Mouse (Mus musculus): ENCODE results near the gene Zfp574. TPM values are rescaled to one million over a fixed set of nuclear protein-coding genes. Genes with fewer than 3 reads are reported as not detected.

Zfp574 gene
- polyA plus RNA-seq, 1 experiment from 2014 or later = 30.0 TPM

DNA sequence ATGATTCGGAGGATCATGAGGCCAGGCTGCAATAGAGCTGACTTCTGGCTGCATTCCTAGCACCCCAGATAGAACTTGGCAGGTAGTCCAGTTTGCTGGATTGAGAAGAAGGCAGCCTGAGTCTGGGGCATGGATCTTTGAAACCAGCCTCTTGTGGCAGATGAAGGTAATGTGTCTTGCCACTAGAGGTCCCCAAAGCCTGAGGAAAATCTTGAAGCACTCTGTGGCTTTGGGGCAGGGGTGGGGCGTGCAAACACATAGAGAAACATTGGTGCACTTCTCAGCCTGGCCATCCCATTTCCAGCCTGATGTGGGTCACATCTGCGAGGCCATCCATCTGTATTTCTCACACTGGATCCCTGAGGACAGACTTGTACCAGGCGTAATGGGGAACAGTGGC lies 10.1 kb downstream of the Zfp574 start:
- no peak overlapping the region for H3K4me2 ChIP-seq (ENCODE audit: low read length)
- WGBS = 71% methylated on average over 4 of the region's 4 CpGs
- H3K4me1 ChIP-seq (ENCODE audit: control insufficient read depth, insufficient read depth, low read depth, low read length) = peaks cover 17% of the 10 kb centered on the region
- no peak overlapping the region for H3K4me3 ChIP-seq (ENCODE audit: low read length)
- no peak overlapping the region for H3K27ac ChIP-seq (ENCODE audit: low read depth, low read length)
- H3K9ac ChIP-seq (ENCODE audit: low read depth, low read length) = peak overlapping the region; percentile 16; the same call in 1 of the 2 replicates
- H3K36me3 ChIP-seq (ENCODE audit: control insufficient read depth, insufficient read depth, low read length) = peaks cover 31% of the 10 kb centered on the region
- 0 out of 2 replicates have a peak, but pooled peaks have one; percentile 10 for ATAC-seq
- no peaks in the 10 kb centered on the region for H3K9me3 ChIP-seq (ENCODE audit: control insufficient read depth, low read length)
- no peaks in the 10 kb centered on the region for H3K27me3 ChIP-seq (replicated peaks; ENCODE audit: control insufficient read depth, insufficient read depth, low read length)

DNA sequence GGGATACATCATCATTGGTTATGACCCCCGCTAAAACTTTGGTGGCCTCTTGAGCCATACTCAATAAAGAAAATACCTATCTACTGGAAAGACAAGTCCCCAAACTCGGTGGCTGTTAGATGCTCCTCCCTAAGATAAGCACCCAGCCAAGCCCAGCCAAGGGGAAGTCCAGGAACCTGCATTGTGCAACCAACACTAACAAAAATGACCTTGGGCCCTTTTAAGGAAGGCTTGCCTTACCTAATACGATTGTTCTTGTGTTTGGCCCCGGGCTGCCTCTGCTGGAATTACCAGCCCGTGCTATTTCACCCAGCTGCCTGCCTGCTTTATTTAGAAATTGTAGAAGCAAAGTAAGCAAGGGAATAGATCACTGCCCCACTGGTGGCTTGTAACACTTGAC lies 12.3 kb downstream of the Zfp574 start:
- Histone ChIP-seq H3K36me3 (ENCODE audit: control insufficient read depth, insufficient read depth, low read length) (peaks cover 31% of the 10 kb centered on the region), H3K9ac (ENCODE audit: low read depth, low read length) (no peak overlapping the region), H3K4me1 (ENCODE audit: control insufficient read depth, insufficient read depth, low read depth, low read length) (no peaks in the 10 kb centered on the region; the same call in 1 of the 2 replicates), H3K9me3 (ENCODE audit: control insufficient read depth, low read length) (no peaks in the 10 kb centered on the region), H3K27me3 (replicated peaks; ENCODE audit: control insufficient read depth, insufficient read depth, low read length) (no peaks in the 10 kb centered on the region), H3K4me2 (ENCODE audit: low read length) (no peak overlapping the region), H3K4me3 (ENCODE audit: low read length) (no peak overlapping the region), H3K27ac (ENCODE audit: low read depth, low read length) (no peak overlapping the region)
- ATAC-seq = no peak
- WGBS = 84% methylated on average over 5 of the region's 5 CpGs

DNA sequence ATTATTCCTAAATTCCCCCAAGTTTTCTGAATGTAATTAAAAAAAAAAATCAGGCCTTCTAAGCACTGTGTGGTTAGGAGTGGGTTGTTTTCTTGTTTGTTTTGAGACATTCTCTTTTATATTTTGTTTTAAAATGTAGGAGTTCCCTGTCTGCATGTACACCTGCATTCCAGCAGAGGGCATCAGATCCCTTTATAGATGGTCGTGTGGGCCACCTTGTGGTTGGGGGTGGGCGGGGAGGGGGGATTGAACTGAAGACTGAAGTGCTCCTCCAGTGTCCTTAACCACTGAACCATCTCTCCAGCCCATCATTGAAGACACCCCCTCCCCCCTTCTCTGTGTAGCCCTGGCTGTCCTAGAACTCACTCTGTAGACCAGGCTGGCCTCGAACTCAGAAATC lies 14.3 kb downstream of the Zfp574 start:
- H3K27ac ChIP-seq (ENCODE audit: low read depth, low read length) = no peak overlapping the region
- 47% methylated on average over 3 of the region's 3 CpGs for WGBS

DNA sequence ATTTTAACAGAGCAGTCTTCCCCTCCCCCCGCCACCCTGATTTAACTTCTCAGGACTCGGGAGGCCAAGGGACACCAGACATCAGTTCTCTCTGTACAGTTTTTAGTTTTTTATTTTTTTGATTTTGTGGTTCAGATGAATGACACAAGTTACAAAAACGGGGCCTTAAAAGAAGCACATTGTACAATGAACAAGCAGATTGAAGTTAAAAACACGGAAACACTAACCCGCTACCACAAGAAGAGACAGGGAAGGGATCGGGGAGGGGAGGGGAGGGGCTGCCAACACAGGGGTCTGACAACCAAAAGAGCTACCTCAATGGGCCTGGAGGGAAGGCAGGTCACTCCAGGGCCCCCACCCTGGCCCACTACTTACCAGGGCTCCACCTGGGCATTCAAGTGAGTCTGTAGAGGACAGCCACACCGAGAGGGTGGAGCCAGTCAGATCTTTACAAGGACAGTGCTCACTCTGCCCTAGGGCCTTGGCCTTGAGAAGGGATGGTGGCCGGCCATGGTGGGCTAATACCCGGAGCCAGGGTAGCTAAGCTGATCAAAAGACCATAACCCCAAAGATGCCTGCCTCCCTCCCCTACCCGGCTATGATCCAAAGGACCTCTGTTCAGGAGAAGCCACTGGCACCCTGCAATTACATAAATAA lies 15.0 kb downstream of the Zfp574 start:
- H3K4me1 ChIP-seq (ENCODE audit: control insufficient read depth, insufficient read depth, low read depth, low read length) = no peaks in the 10 kb centered on the region
- H3K27me3 ChIP-seq (replicated peaks; ENCODE audit: control insufficient read depth, insufficient read depth, low read length) = no peaks in the 10 kb centered on the region
- H3K4me2 ChIP-seq (ENCODE audit: low read length) = no peak overlapping the region
- no peak overlapping the region for H3K27ac ChIP-seq (ENCODE audit: low read depth, low read length)
- no peak overlapping the region for H3K9ac ChIP-seq (ENCODE audit: low read depth, low read length)
- H3K9me3 ChIP-seq (ENCODE audit: control insufficient read depth, low read length) = no peaks in the 10 kb centered on the region
- WGBS = 49% methylated on average over 10 of the region's 10 CpGs
- no peak overlapping the region for H3K4me3 ChIP-seq (ENCODE audit: low read length)
- no peak for ATAC-seq
- peaks cover 6% of the 10 kb centered on the region for H3K36me3 ChIP-seq (ENCODE audit: control insufficient read depth, insufficient read depth, low read length)

More for the DNA sequence above, 14.3 kb downstream of the Zfp574 start:
- Histone ChIP-seq H3K36me3 (ENCODE audit: control insufficient read depth, insufficient read depth, low read length) (peaks cover 13% of the 10 kb centered on the region), H3K9me3 (ENCODE audit: control insufficient read depth, low read length) (no peaks in the 10 kb centered on the region), H3K4me3 (ENCODE audit: low read length) (no peak overlapping the region), H3K27me3 (replicated peaks; ENCODE audit: control insufficient read depth, insufficient read depth, low read length) (no peaks in the 10 kb centered on the region), H3K4me1 (ENCODE audit: control insufficient read depth, insufficient read depth, low read depth, low read length) (no peaks in the 10 kb centered on the region), H3K4me2 (ENCODE audit: low read length) (no peak overlapping the region), H3K9ac (ENCODE audit: low read depth, low read length) (no peak overlapping the region)
- no peak for ATAC-seq

DNA sequence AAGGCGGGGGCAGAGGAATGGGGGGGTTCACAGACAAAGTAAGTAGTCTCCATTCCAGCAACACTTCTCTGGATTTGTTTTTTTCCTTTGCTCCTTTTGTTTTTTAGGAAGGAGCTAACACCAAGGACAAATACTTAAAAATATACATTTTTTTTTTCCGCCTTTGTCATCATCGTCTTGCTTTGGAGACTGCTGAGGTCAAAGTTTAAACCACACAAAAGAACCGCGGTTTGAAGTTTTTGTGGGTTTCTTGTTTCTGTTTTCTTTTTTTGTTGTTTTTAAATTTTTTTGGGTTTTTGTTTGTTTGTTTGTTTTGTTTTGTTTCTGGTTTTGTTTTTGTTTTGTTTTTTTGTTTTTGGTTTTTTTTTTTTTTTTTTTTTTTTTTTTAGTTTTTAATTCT lies 15.6 kb downstream of the Zfp574 start:
- no peaks in the 10 kb centered on the region for H3K27me3 ChIP-seq (replicated peaks; ENCODE audit: control insufficient read depth, insufficient read depth, low read length)
- no peak for ATAC-seq
- H3K4me3 ChIP-seq (ENCODE audit: low read length) = no peak overlapping the region
- peaks cover 5% of the 10 kb centered on the region; the same call in 1 of the 2 replicates for H3K36me3 ChIP-seq (ENCODE audit: control insufficient read depth, insufficient read depth, low read length)
- H3K27ac ChIP-seq (ENCODE audit: low read depth, low read length) = no peak overlapping the region
- H3K9ac ChIP-seq (ENCODE audit: low read depth, low read length) = no peak overlapping the region
- no peaks in the 10 kb centered on the region for H3K9me3 ChIP-seq (ENCODE audit: control insufficient read depth, low read length)
- no peak overlapping the region for H3K4me2 ChIP-seq (ENCODE audit: low read length)
- no peaks in the 10 kb centered on the region for H3K4me1 ChIP-seq (ENCODE audit: control insufficient read depth, insufficient read depth, low read depth, low read length)
- 46% methylated on average over 5 of the region's 5 CpGs for WGBS

DNA sequence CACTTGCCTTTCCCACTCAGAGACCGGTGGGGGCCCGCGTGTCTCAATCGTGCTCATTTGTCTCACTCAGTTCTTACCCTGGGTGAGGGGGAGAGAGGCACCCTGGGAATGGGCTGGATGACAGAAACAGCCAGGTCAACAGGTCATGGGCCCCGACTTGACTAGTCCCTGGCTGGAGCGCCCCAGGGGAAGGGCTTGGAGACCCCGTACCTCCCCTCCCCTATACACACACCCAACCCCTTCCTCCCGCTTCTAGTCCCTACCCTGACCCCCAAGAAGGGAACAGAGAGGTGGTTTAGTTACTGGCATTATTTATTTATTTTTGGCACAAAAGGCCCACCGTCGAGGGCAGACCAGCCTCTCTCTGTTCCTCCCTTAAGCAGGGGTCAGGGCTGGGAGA lies 16.2 kb downstream of the Zfp574 start:
- Histone ChIP-seq H3K9me3 (ENCODE audit: control insufficient read depth, low read length) (no peaks in the 10 kb centered on the region), H3K27ac (ENCODE audit: low read depth, low read length) (no peak overlapping the region), H3K36me3 (ENCODE audit: control insufficient read depth, insufficient read depth, low read length) (0 out of 2 replicates have a peak, but pooled peaks cover 2% of the 10 kb centered on the region), H3K4me2 (ENCODE audit: low read length) (no peak overlapping the region), H3K4me1 (ENCODE audit: control insufficient read depth, insufficient read depth, low read depth, low read length) (no peaks in the 10 kb centered on the region), H3K9ac (ENCODE audit: low read depth, low read length) (no peak overlapping the region), H3K27me3 (replicated peaks; ENCODE audit: control insufficient read depth, insufficient read depth, low read length) (no peaks in the 10 kb centered on the region), H3K4me3 (ENCODE audit: low read length) (no peak overlapping the region)
- no peak for ATAC-seq
- 11% methylated on average over 10 of the region's 10 CpGs for WGBS

DNA sequence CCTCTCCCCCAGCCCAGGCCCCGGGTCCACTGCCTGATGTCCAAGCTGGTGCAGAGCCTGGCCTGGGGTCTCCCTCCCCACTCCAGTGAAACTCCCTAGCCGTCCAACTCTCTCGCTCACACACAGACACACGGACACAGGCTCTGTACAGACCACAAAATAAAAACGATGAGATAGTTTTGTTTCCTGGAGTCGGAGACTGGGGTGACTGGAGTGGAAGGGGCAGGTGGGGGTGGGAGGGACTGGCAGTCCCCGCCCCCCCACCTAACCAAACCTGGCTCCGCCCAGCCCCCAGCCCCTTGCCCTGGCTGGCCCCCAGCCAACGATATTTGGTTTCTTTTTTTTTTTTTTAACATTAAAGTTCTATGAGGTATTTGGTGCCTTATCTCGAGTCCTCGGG lies 16.6 kb downstream of the Zfp574 start:
- H3K27ac ChIP-seq (ENCODE audit: low read depth, low read length) = no peak overlapping the region
- no peaks in the 10 kb centered on the region for H3K27me3 ChIP-seq (replicated peaks; ENCODE audit: control insufficient read depth, insufficient read depth, low read length)
- H3K4me2 ChIP-seq (ENCODE audit: low read length) = no peak overlapping the region
- H3K9ac ChIP-seq (ENCODE audit: low read depth, low read length) = no peak overlapping the region
- H3K9me3 ChIP-seq (ENCODE audit: control insufficient read depth, low read length) = no peaks in the 10 kb centered on the region
- no peak for ATAC-seq
- H3K4me1 ChIP-seq (ENCODE audit: control insufficient read depth, insufficient read depth, low read depth, low read length) = no peaks in the 10 kb centered on the region
- WGBS = 30% methylated on average over 11 of the region's 11 CpGs
- 0 out of 2 replicates have a peak, but pooled peaks cover under 1% of the 10 kb centered on the region for H3K36me3 ChIP-seq (ENCODE audit: control insufficient read depth, insufficient read depth, low read length)
- H3K4me3 ChIP-seq (ENCODE audit: low read length) = no peak overlapping the region

DNA sequence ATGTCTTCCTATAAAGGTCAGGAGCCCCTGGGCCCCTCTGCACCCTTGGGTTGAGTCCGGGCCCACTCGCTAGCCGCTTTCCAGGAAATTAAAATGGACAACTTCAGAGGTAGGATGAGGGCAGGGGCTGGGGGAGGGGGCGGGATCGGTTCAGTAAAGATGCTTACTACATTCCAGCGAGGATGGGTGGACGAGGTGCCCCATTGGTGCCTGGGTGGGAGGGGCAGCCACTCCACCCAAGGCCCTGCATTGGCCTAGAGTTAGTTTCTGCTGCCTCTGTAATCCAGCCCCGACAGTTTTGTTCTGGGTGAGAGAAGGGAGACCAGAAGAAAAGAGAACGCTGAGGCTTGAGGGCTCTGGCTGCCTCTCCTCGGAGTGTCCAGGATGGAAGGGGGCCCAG lies 17.5 kb downstream of the Zfp574 start:
- no peak overlapping the region for H3K9ac ChIP-seq (ENCODE audit: low read depth, low read length)
- H3K27me3 ChIP-seq (replicated peaks; ENCODE audit: control insufficient read depth, insufficient read depth, low read length) = no peaks in the 10 kb centered on the region
- no peaks in the 10 kb centered on the region for H3K36me3 ChIP-seq (ENCODE audit: control insufficient read depth, insufficient read depth, low read length)
- no peak overlapping the region for H3K27ac ChIP-seq (ENCODE audit: low read depth, low read length)
- no peaks in the 10 kb centered on the region for H3K4me1 ChIP-seq (ENCODE audit: control insufficient read depth, insufficient read depth, low read depth, low read length)
- no peak overlapping the region for H3K4me3 ChIP-seq (ENCODE audit: low read length)
- no peaks in the 10 kb centered on the region for H3K9me3 ChIP-seq (ENCODE audit: control insufficient read depth, low read length)
- ATAC-seq = no peak
- H3K4me2 ChIP-seq (ENCODE audit: low read length) = no peak overlapping the region
- 27% methylated on average over 10 of the region's 10 CpGs for WGBS

DNA sequence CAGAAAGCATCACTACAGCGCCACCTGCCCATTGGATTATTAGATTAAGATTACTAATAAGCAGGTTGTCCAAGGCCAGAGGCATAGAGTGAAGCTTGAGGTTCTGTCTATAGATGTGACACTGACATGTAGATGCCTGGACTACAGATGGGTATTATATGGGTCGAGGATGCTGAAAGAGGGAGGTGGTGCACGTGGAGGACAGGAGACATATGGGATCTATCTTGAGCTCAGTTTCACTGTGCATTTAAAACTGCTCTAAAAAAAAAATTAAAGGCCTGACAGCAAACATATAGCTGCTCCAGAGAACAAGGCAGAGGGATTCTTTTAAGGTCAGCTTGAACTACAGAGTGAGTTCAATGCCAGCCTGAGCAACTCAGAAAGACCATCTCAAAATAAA lies 25.8 kb downstream of the Zfp574 start:
- WGBS = 75% methylated on average over 3 of the region's 3 CpGs
- Histone ChIP-seq H3K9ac (ENCODE audit: low read depth, low read length) (no peak overlapping the region), H3K4me1 (ENCODE audit: control insufficient read depth, insufficient read depth, low read depth, low read length) (no peaks in the 10 kb centered on the region), H3K27ac (ENCODE audit: low read depth, low read length) (no peak overlapping the region), H3K9me3 (ENCODE audit: control insufficient read depth, low read length) (no peaks in the 10 kb centered on the region), H3K4me3 (ENCODE audit: low read length) (no peak overlapping the region), H3K4me2 (ENCODE audit: low read length) (no peak overlapping the region), H3K27me3 (replicated peaks; ENCODE audit: control insufficient read depth, insufficient read depth, low read length) (no peaks in the 10 kb centered on the region), H3K36me3 (ENCODE audit: control insufficient read depth, insufficient read depth, low read length) (peaks cover 17% of the 10 kb centered on the region)
- ATAC-seq = no peak
